Mouse (Mus musculus) retina, embryonic 14.5 days (tissue): ENCODE measurements around the gene Ddah2.

ENCODE experiments used
- DNase-seq: peaks from one replicate; pipeline ENCODE4 v3.0.0-alpha.2; 2015; ENCODE audit warnings: low spot score

Ddah2 gene

GRCm38 (mm10) chr17:35050126-35050750, 8.6 kb upstream of the Ddah2 start:
- peak; percentile 68 for DNase-seq

GRCm38 (mm10) chr17:35051156-35052086, 7.4 kb upstream of the Ddah2 start:
- peak; percentile 77 for DNase-seq

- DNase-seq = no peak
Measured at GRCm38 (mm10) chr17:35052271-35052798, 6.5 kb upstream of the Ddah2 start.

- DNase-seq = no peak
Measured at GRCm38 (mm10) chr17:35055691-35056495, 2.9 kb upstream of the Ddah2 start.

- DNase-seq = no peak
Measured at GRCm38 (mm10) chr17:35057090-35057489, 1.7 kb upstream of the Ddah2 start.

GRCm38 (mm10) chr17:35058316-35058715, 519 bp upstream of the Ddah2 start:
- no peak for DNase-seq

GRCm38 (mm10) chr17:35060071-35060470, 1.2 kb downstream of the Ddah2 start:
- DNase-seq = no peak

GRCm38 (mm10) chr17:35060737-35061297, 2.0 kb downstream of the Ddah2 start:
- DNase-seq = no peak

GRCm38 (mm10) chr17:35061299-35061698, 2.5 kb downstream of the Ddah2 start:
- DNase-seq = no peak

GRCm38 (mm10) chr17:35063466-35063865, 4.6 kb downstream of the Ddah2 start:
- DNase-seq = no peak

GRCm38 (mm10) chr17:35064378-35064877, 5.6 kb downstream of the Ddah2 start:
- DNase-seq = no peak

- peak; percentile 53 for DNase-seq
Measured at GRCm38 (mm10) chr17:35064951-35065947, 6.4 kb downstream of the Ddah2 start, which contains the start of gene Ly6g6c. Gene Ly6g6c (plus strand): TSS chr17:35065388.

- no peak for DNase-seq
Measured at GRCm38 (mm10) chr17:35066084-35066483, 7.2 kb downstream of the Ddah2 start, which contains the start of gene Mpig6b. Gene Mpig6b (minus strand): TSS chr17:35066184.

GRCm38 (mm10) chr17:35068213-35068914, 9.5 kb downstream of the Ddah2 start:
- DNase-seq = no peak

- DNase-seq = no peak
Measured at GRCm38 (mm10) chr17:35070556-35071229, 11.9 kb downstream of the Ddah2 start.

- no peak for DNase-seq
Measured at GRCm38 (mm10) chr17:35071454-35071853, 12.6 kb downstream of the Ddah2 start.

GRCm38 (mm10) chr17:35074097-35074496, 15.3 kb downstream of the Ddah2 start:
- DNase-seq = no peak

GRCm38 (mm10) chr17:35076507-35077176, 17.8 kb downstream of the Ddah2 start, which contains the start of gene Ly6g6e:
Gene Ly6g6e (plus strand): TSS chr17:35076902.
- DNase-seq = no peak
